Mouse (Mus musculus): ENCODE measurements around the gene Cdadc1. TPM values are rescaled to one million over a fixed set of nuclear protein-coding genes. Genes with fewer than 3 reads are reported as not detected.
"Not testable (repeated sequence)": the region's sequence is repeated elsewhere in the genome, so short reads cannot be mapped to it uniquely, and the experiment has no call there.

Gene Cdadc1
- polyA plus RNA-seq, 1 experiment from 2014 or later, result 17.3 TPM

- Histone ChIP-seq H3K4me3 (replicated peaks) (no peak overlapping the region), H3K27me3 (peaks cover 29% of the 10 kb centered on the region), H3K9ac (no peak overlapping the region), H3K36me3 (no peaks in the 10 kb centered on the region), H3K27ac (no peak overlapping the region), H3K4me1 (replicated peaks) (0 out of 2 replicates have a peak, but pooled peaks cover 4% of the 10 kb centered on the region), H3K4me2 (no peak overlapping the region), H3K9me3 (replicated peaks) (no peaks in the 10 kb centered on the region)
- WGBS (ENCODE audit: insufficient replicate concordance), result 77% methylated on average over 9 of the region's 9 CpGs
- DNase-seq (no peak), ATAC-seq (ENCODE audit: low read depth) (no peak)
Observed at GRCm38 (mm10) chr14:59630096-59630495, 32.3 kb upstream of the Cdadc1 start.

- no peak overlapping the region for H3K4me2 ChIP-seq
- 0 out of 2 replicates have a peak, but pooled peaks cover 4% of the 10 kb centered on the region for H3K4me1 ChIP-seq (replicated peaks)
- no peak overlapping the region for H3K4me3 ChIP-seq (replicated peaks)
- WGBS (ENCODE audit: insufficient replicate concordance), result 88% methylated on average over 15 of the region's 15 CpGs
- H3K9ac ChIP-seq, result no peak overlapping the region
- peaks cover 37% of the 10 kb centered on the region for H3K27me3 ChIP-seq
- no peaks in the 10 kb centered on the region for H3K36me3 ChIP-seq
- H3K27ac ChIP-seq, result no peak overlapping the region
- ATAC-seq (ENCODE audit: low read depth), result no peak
- DNase-seq, result no peak
- H3K9me3 ChIP-seq (replicated peaks), result no peaks in the 10 kb centered on the region
Observed at GRCm38 (mm10) chr14:59629308-59629707, 31.5 kb upstream of the Cdadc1 start.

GRCm38 (mm10) chr14:59627823-59628222 is 30.1 kb upstream of the Cdadc1 start:
- Histone ChIP-seq H3K27ac (no peak overlapping the region), H3K9me3 (replicated peaks) (no peaks in the 10 kb centered on the region), H3K27me3 (peaks cover 41% of the 10 kb centered on the region), H3K4me3 (replicated peaks) (no peak overlapping the region), H3K4me2 (no peak overlapping the region), H3K4me1 (replicated peaks) (0 out of 2 replicates have a peak, but pooled peaks cover 4% of the 10 kb centered on the region), H3K9ac (no peak overlapping the region), H3K36me3 (no peaks in the 10 kb centered on the region)
- DNase-seq (no peak), ATAC-seq (ENCODE audit: low read depth) (no peak)
- WGBS (ENCODE audit: insufficient replicate concordance), result 53% methylated on average over 7 of the region's 7 CpGs

- Histone ChIP-seq H3K9me3 (replicated peaks) (no peaks in the 10 kb centered on the region), H3K9ac (no peak overlapping the region), H3K27me3 (peaks cover 41% of the 10 kb centered on the region), H3K27ac (no peak overlapping the region), H3K36me3 (no peaks in the 10 kb centered on the region), H3K4me2 (no peak overlapping the region), H3K4me1 (replicated peaks) (0 out of 2 replicates have a peak, but pooled peaks cover 4% of the 10 kb centered on the region), H3K4me3 (replicated peaks) (no peak overlapping the region)
- DNase-seq (no peak), ATAC-seq (ENCODE audit: low read depth) (no peak)
- WGBS (ENCODE audit: insufficient replicate concordance), result 49% methylated on average over 9 of the region's 9 CpGs
Observed at GRCm38 (mm10) chr14:59627142-59627680, 29.5 kb upstream of the Cdadc1 start.

- DNase-seq, result no peak
- WGBS (ENCODE audit: insufficient replicate concordance), result 44% methylated on average over 8 of the region's 8 CpGs
- peak overlapping the region; percentile 53 for H3K4me3 ChIP-seq (replicated peaks)
Observed at GRCm38 (mm10) chr14:59626711-59627110, 29.0 kb upstream of the Cdadc1 start.

GRCm38 (mm10) chr14:59625806-59626364 is 28.1 kb upstream of the Cdadc1 start:
- ATAC-seq (ENCODE audit: low read depth), result no peak
- WGBS (ENCODE audit: insufficient replicate concordance), result 1% methylated on average over 51 of the region's 51 CpGs
- DNase-seq, result no peak
- Histone ChIP-seq H3K36me3 (no peaks in the 10 kb centered on the region), H3K27ac (no peak overlapping the region), H3K27me3 (peaks cover 41% of the 10 kb centered on the region), H3K4me1 (replicated peaks) (0 out of 2 replicates have a peak, but pooled peaks cover 4% of the 10 kb centered on the region), H3K4me2 (peak overlapping the region; percentile 65), H3K4me3 (replicated peaks) (peak overlapping the region; percentile 53), H3K9me3 (replicated peaks) (no peaks in the 10 kb centered on the region), H3K9ac (peak overlapping the region; percentile 29)

More at GRCm38 (mm10) chr14:59626711-59627110, 29.0 kb upstream of the Cdadc1 start:
- Histone ChIP-seq H3K4me2 (peak overlapping the region; percentile 65; the same call in 1 of the 2 replicates), H3K9me3 (replicated peaks) (no peaks in the 10 kb centered on the region), H3K9ac (no peak overlapping the region), H3K27ac (no peak overlapping the region), H3K36me3 (no peaks in the 10 kb centered on the region), H3K4me1 (replicated peaks) (0 out of 2 replicates have a peak, but pooled peaks cover 4% of the 10 kb centered on the region), H3K27me3 (peaks cover 41% of the 10 kb centered on the region)
- ATAC-seq (ENCODE audit: low read depth), result no peak

GRCm38 (mm10) chr14:59625158-59625805 is 27.5 kb upstream of the Cdadc1 start, which contains the start of gene Shisa2:
Gene Shisa2, plus strand, starts transcription at chr14:59625308.
- WGBS (ENCODE audit: insufficient replicate concordance), result 1% methylated on average over 63 of the region's 65 CpGs
- Histone ChIP-seq H3K9ac (peak within 1 kb of the TSS; percentile 29), H3K4me3 (replicated peaks) (peak within 1 kb of the TSS; percentile 53), H3K4me1 (replicated peaks) (0 out of 2 replicates have a peak, but pooled peaks cover 4% of the 10 kb centered on the region), H3K27ac (no peak within 1 kb of the TSS), H3K4me2 (peak within 1 kb of the TSS; percentile 65), H3K36me3 (no peaks in the 10 kb centered on the region), H3K27me3 (peaks cover 41% of the 10 kb centered on the region), H3K9me3 (replicated peaks) (no peaks in the 10 kb centered on the region)
- ATAC-seq (ENCODE audit: low read depth) (peak; percentile 59), DNase-seq (peak; percentile 19)

GRCm38 (mm10) chr14:59624326-59624885 is 26.6 kb upstream of the Cdadc1 start:
- no peaks in the 10 kb centered on the region for H3K36me3 ChIP-seq
- no peak for ATAC-seq (ENCODE audit: low read depth)
- no peak overlapping the region for H3K4me3 ChIP-seq (replicated peaks)
- WGBS (ENCODE audit: insufficient replicate concordance), result 39% methylated on average over 9 of the region's 9 CpGs
- 0 out of 2 replicates have a peak, but pooled peaks cover 4% of the 10 kb centered on the region for H3K4me1 ChIP-seq (replicated peaks)
- peak overlapping the region; percentile 65; the same call in 1 of the 2 replicates for H3K4me2 ChIP-seq
- H3K27ac ChIP-seq, result no peak overlapping the region
- H3K9me3 ChIP-seq (replicated peaks), result no peaks in the 10 kb centered on the region
- no peak overlapping the region for H3K9ac ChIP-seq
- H3K27me3 ChIP-seq, result peaks cover 41% of the 10 kb centered on the region
- no peak for DNase-seq

GRCm38 (mm10) chr14:59616802-59617201 is 19.0 kb upstream of the Cdadc1 start:
- H3K9ac ChIP-seq, result no peak overlapping the region
- no peak for ATAC-seq (ENCODE audit: low read depth)
- WGBS (ENCODE audit: insufficient replicate concordance), result 74% methylated on average over 7 of the region's 7 CpGs
- no peaks in the 10 kb centered on the region for H3K9me3 ChIP-seq (replicated peaks)
- DNase-seq, result no peak
- no peaks in the 10 kb centered on the region for H3K36me3 ChIP-seq
- no peak overlapping the region for H3K4me3 ChIP-seq (replicated peaks)
- H3K27ac ChIP-seq, result no peak overlapping the region
- no peak overlapping the region for H3K4me2 ChIP-seq
- no peaks in the 10 kb centered on the region for H3K4me1 ChIP-seq (replicated peaks)
- H3K27me3 ChIP-seq, result no peaks in the 10 kb centered on the region

GRCm38 (mm10) chr14:59614149-59614548 is 16.4 kb upstream of the Cdadc1 start:
- ATAC-seq (ENCODE audit: low read depth); H3K4me3 ChIP-seq (replicated peaks); H3K9me3 ChIP-seq (replicated peaks); H3K36me3 ChIP-seq; DNase-seq; H3K4me2 ChIP-seq; H3K27ac ChIP-seq; H3K4me1 ChIP-seq (replicated peaks); H3K27me3 ChIP-seq; H3K9ac ChIP-seq: not testable (repeated sequence)
- whole genome bisulfite sequencing (ENCODE audit: insufficient replicate concordance), result 53% methylated on average over 3 of the region's 3 CpGs

- DNase-seq (no peak), ATAC-seq (ENCODE audit: low read depth) (no peak)
- Histone ChIP-seq H3K36me3 (no peaks in the 10 kb centered on the region), H3K4me2 (no peak overlapping the region), H3K4me3 (replicated peaks) (no peak overlapping the region), H3K4me1 (replicated peaks) (no peaks in the 10 kb centered on the region), H3K27me3 (no peaks in the 10 kb centered on the region), H3K27ac (no peak overlapping the region), H3K9me3 (replicated peaks) (no peaks in the 10 kb centered on the region), H3K9ac (no peak overlapping the region)
- 38% methylated on average over 14 of the region's 14 CpGs for WGBS (ENCODE audit: insufficient replicate concordance)
Observed at GRCm38 (mm10) chr14:59612920-59613625, 15.3 kb upstream of the Cdadc1 start.

All from liver, embryonic 13.5 days (tissue).